Mouse (Mus musculus) forebrain, embryonic 14.5 days (tissue): Measurements from ENCODE around the gene Mecr. TPM values are rescaled to one million over a fixed set of nuclear protein-coding genes. Genes with fewer than 3 reads are reported as not detected.
A peak's percentile ranks its signal among the peaks of the same experiment; 100 is the strongest.
"Not testable (repeated sequence)": the region's sequence is repeated elsewhere in the genome, so short reads cannot be mapped to it uniquely, and the experiment has no call there.

Experiments used
- ATAC-seq: fragments of 200-750 bp; cut with Nextera tagmentation; 2 replicates; pipeline ENCODE4 v1.8.0; 2017; ENCODE audit warnings: mild to moderate bottlenecking, moderate library complexity
- DNase-seq: peaks from one replicate; pipeline ENCODE4 v3.0.0-alpha.2; 2015; ENCODE audit warnings: low spot score
- H3K27ac ChIP-seq: fragments of 300-500 bp; sonication (generic); 2 replicates; pipeline ENCODE4 v1.5.1; 2014; ENCODE audit warnings: low read depth, mild to moderate bottlenecking, control low read depth, low read length, moderate library complexity
- H3K27me3 ChIP-seq: fragments of 300-500 bp; sonication (generic); replicated peaks from 2 replicates; pipeline ENCODE4 v1.6.1; 2014; ENCODE audit warnings: low read length, control low read depth, mixed read lengths; ENCODE audit not compliant: control insufficient read depth, insufficient read depth
- H3K36me3 ChIP-seq: fragments of 300-500 bp; sonication (generic); 2 replicates; pipeline ENCODE4 v1.6.1; 2014; ENCODE audit warnings: low read length, control low read depth; ENCODE audit not compliant: control insufficient read depth, insufficient read depth
- H3K4me1 ChIP-seq: fragments of 300-500 bp; sonication (generic); 2 replicates; pipeline ENCODE4 v1.6.1; 2014; ENCODE audit warnings: antibody characterized with exemption, low read length, control low read depth; ENCODE audit not compliant: control insufficient read depth, insufficient read depth
- H3K4me2 ChIP-seq: fragments of 300-500 bp; sonication (generic); 2 replicates; pipeline ENCODE4 v1.6.1; 2014; ENCODE audit warnings: mild to moderate bottlenecking, control low read depth, low read length
- H3K4me3 ChIP-seq: fragments of 300-500 bp; sonication (generic); 2 replicates; pipeline ENCODE4 v1.5.1; 2014; ENCODE audit warnings: low read depth, low read length, control low read depth
- H3K9ac ChIP-seq: fragments of 300-500 bp; sonication (generic); 2 replicates; pipeline ENCODE4 v1.6.1; 2014; ENCODE audit warnings: mild to moderate bottlenecking, low read length, control low read depth, moderate library complexity
- H3K9me3 ChIP-seq: fragments of 300-500 bp; sonication (generic); replicated peaks from 2 replicates; pipeline ENCODE4 v1.6.1; 2016; ENCODE audit warnings: low read length, control low read depth, mixed read lengths; ENCODE audit not compliant: control insufficient read depth
- WGBS: fragments of 180-500 bp; shearing (Covaris S2); extraction: QIAGEN DNeasy Blood & Tissue Kit; methylation state at CpG from one replicate; pipeline ENCODE4 v1.1.7; 2014; 5-methylcytosine and 5-hydroxymethylcytosine counted together
- polyA plus RNA-seq: library from polyadenylated mRNA; unstranded; fragments of >200 nt; fragmentation: Nextera tagmentation; extraction: Ambion mirVana; gene quantifications from 2 replicates; pipeline ENCODE4 v1.2.1, GENCODE M21; 2014

Mecr gene
- 33.7 and 35.7 TPM in 2 replicates for polyA plus RNA-seq

DNA sequence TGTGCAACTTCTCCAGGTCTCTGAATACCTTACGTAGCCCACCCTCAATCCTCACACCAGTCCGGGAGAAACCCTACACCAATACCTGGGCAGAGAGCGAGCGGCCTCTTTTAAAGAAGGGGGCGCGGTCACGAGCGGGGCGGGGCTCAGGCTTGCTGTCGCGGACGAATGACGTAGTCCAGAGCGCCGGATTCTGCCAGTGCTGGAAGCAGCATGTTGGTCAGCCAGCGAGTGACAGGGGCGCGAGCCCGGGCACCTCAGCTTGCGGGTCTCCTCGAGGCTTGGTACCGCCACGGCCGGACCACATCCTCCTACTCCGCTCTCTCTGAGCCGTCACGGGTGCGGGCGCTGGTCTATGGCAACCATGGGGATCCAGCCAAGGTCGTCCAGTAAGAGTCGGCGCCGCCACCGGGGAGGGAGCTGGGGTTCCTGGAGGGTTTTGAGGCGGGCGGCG is at the start of gene Mecr:
Mecr (plus strand) TSS at position 181 of the 454 bp plus-strand sequence.
- Histone ChIP-seq H3K27ac (no peak within 1 kb of the TSS), H3K9ac (peak within 1 kb of the TSS; percentile 75), H3K27me3 (no peaks in the 10 kb centered on the region), H3K4me2 (peak within 1 kb of the TSS; percentile 87), H3K4me3 (peak within 1 kb of the TSS; percentile 69), H3K4me1 (peaks cover 5% of the 10 kb centered on the region), H3K9me3 (no peaks in the 10 kb centered on the region), H3K36me3 (no peaks in the 10 kb centered on the region)
- DNase-seq (peak; percentile 94), ATAC-seq (peak; percentile 88)
- under 1% methylated on average over 37 of the region's 37 CpGs for WGBS

DNA sequence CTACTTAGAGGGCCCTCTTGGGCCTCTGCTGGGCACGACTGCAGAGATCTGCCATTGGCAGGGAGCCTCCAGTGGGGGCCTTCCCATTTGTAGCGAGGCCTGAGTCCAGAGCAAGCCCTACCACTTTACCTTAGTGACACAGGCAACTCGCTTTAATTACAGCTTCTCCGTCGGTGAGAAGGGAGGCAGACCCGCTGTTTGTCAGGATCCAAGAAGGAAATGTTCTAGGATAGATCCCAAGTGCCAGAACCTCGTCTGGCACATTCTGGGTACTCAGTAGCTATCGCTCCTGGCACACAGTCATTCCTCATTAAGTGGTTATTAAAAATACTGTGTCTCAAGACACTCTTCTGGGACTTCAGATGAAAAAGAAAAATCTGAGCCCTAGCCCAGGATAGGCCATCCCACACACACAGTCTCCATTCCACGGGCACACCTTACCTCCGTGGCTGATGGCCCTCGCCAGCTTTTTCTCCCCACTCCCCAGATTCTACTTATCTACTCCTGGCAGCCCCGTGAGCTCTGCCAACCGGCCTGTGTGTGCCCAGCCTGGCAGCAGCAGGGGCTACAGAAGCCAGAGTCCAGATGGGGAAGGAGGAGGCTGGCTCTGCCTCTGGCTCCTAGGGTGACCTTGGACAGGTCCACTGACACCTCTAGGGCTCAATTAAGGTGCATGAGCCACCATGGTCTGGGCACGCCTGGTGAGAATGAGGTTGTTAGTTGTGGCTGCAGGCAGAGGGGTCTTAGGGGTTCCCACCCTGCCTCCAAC is 46.8 kb upstream of the Mecr start:
- Histone ChIP-seq H3K9ac (no peak overlapping the region), H3K4me1 (no peaks in the 10 kb centered on the region), H3K4me2 (no peak overlapping the region), H3K9me3 (no peaks in the 10 kb centered on the region), H3K36me3 (0 out of 2 replicates have a peak, but pooled peaks cover 4% of the 10 kb centered on the region), H3K27me3 (no peaks in the 10 kb centered on the region), H3K27ac (peak overlapping the region; percentile 63; the same call in 1 of the 2 replicates), H3K4me3 (no peak overlapping the region)
- peak; percentile 48 for DNase-seq
- no peak for ATAC-seq
- WGBS, result 74% methylated on average over 14 of the region's 14 CpGs

DNA sequence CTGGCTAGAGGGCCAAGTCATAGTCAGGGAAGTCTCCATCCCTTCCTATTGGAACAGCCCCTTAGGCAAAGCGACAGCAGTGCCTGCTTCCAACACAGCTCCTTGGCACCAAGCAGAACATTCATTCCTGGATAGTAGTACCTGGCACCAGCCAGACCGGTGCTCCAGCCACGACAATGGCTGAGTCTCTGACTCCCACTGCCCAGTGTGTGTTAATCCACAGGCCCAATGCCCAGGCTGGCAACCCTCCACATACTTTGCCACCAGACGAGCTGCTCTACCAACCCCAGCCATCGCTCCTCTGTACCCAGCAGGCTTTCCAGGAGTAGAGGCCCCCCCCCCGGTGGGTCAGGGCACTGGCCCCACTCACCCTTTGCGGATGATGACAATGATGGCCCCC is 45.8 kb upstream of the Mecr start:
- Histone ChIP-seq H3K36me3 (0 out of 2 replicates have a peak, but pooled peaks cover 7% of the 10 kb centered on the region), H3K4me3 (no peak overlapping the region), H3K27me3 (no peaks in the 10 kb centered on the region), H3K9ac (no peak overlapping the region), H3K4me1 (no peaks in the 10 kb centered on the region), H3K9me3 (no peaks in the 10 kb centered on the region), H3K27ac (no peak overlapping the region), H3K4me2 (no peak overlapping the region)
- 73% methylated on average over 7 of the region's 7 CpGs for WGBS
- ATAC-seq (no peak), DNase-seq (no peak)

DNA sequence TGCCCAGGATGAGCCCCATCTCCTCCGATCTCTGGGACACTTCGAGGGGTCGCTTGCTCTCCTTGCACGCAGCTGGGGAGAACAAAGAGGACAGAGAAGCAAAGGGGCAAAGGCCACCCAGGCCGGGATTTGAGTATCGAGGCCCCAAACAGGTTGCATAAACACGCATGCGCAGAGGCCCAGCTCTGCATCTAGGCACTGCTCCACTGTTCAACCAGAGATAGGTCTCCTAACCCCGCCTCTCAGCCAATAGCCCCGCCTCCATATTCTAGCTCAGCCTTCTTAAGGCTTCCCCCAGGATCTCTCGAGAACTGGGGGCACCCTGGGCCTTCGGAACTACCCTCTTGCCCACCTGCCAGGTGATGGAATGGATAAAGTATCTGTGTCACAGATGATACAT is 45.4 kb upstream of the Mecr start:
- no peaks in the 10 kb centered on the region for H3K9me3 ChIP-seq
- H3K4me3 ChIP-seq, result no peak overlapping the region
- H3K36me3 ChIP-seq, result 0 out of 2 replicates have a peak, but pooled peaks cover 11% of the 10 kb centered on the region
- no peak overlapping the region for H3K27ac ChIP-seq
- H3K4me1 ChIP-seq, result no peaks in the 10 kb centered on the region
- no peaks in the 10 kb centered on the region for H3K27me3 ChIP-seq
- ATAC-seq, result no peak
- WGBS, result 71% methylated on average over 12 of the region's 12 CpGs
- no peak overlapping the region for H3K9ac ChIP-seq
- DNase-seq, result no peak
- no peak overlapping the region for H3K4me2 ChIP-seq

DNA sequence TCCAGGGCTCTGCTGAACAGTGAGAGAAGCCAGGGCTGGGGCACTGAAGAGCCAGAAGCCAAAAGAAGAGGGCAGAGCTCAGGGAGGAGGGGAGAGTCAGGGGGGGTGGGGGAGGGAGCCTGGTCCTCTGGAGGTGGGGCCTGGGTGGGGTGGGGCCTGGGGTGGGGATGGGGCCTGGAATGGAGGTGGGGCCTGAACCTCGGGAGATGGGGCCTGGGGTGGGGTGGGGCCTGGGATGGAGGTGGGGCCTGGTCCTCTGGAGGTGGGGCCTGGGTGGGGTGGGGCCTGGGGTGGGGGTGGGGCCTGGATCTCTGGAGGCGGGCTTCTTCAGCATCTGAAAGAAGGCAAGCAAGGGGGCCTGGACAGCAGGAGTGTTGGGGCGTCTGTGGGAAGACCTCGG is 44.3 kb upstream of the Mecr start:
- no peaks in the 10 kb centered on the region for H3K4me1 ChIP-seq

DNA sequence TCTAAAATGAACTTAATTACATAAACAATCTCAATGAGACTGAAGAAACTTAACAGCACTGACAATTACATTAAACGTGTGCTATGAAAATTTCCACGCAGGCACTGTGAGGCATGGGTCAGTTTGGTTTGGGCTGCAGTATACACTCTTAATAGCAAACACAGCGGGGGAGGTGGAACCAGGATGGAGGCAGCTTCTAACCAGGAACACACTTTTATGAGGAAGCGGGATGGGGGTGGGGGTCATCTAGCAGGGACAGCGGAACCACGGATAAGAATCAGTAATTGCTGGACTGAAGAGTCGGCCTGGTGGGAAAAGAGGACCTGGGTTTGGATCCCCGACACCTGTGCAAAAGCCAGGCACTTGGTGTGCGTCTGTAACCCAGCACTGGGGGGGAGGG is 39.4 kb upstream of the Mecr start:
- H3K4me2 ChIP-seq, result no peak overlapping the region
- no peaks in the 10 kb centered on the region for H3K4me1 ChIP-seq
- WGBS, result 88% methylated on average over 9 of the region's 9 CpGs
- H3K4me3 ChIP-seq, result no peak overlapping the region
- ATAC-seq, result no peak
- H3K27me3 ChIP-seq, result no peaks in the 10 kb centered on the region
- H3K36me3 ChIP-seq, result peaks cover 17% of the 10 kb centered on the region; the same call in 1 of the 2 replicates
- no peaks in the 10 kb centered on the region for H3K9me3 ChIP-seq
- no peak for DNase-seq
- no peak overlapping the region for H3K9ac ChIP-seq
- no peak overlapping the region for H3K27ac ChIP-seq

More for the DNA sequence above, 44.3 kb upstream of the Mecr start:
- no peak overlapping the region for H3K9ac ChIP-seq
- no peaks in the 10 kb centered on the region for H3K27me3 ChIP-seq
- H3K9me3 ChIP-seq, result no peaks in the 10 kb centered on the region
- DNase-seq (no peak), ATAC-seq (no peak)
- no peak overlapping the region for H3K27ac ChIP-seq
- 22% methylated on average over 4 of the region's 4 CpGs for WGBS
- no peak overlapping the region for H3K4me3 ChIP-seq
- 0 out of 2 replicates have a peak, but pooled peaks cover 8% of the 10 kb centered on the region for H3K36me3 ChIP-seq
- H3K4me2 ChIP-seq, result no peak overlapping the region

DNA sequence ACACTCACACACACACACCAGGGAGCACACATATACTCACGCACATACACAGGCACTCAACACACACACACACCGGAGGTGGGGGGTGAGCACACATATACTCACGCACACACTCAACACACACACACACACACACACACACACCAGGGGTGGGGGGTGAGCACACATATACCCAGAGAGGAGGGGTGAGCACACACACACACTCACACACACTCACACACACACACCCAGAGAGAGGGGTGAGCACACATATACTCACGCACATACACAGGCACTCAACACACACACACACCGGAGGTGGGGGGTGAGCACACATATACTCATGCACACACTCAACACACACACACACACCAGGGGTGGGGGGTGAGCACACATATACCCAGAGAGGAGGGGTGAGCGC is 38.5 kb upstream of the Mecr start:
- H3K4me1 ChIP-seq, H3K9me3 ChIP-seq, H3K27me3 ChIP-seq, ATAC-seq, DNase-seq, H3K4me2 ChIP-seq, H3K27ac ChIP-seq, H3K4me3 ChIP-seq, H3K9ac ChIP-seq: not testable (repeated sequence)
- H3K36me3 ChIP-seq, result peaks cover 17% of the 10 kb centered on the region; the same call in 1 of the 2 replicates
- WGBS, result 98% methylated on average over 5 of the region's 6 CpGs

DNA sequence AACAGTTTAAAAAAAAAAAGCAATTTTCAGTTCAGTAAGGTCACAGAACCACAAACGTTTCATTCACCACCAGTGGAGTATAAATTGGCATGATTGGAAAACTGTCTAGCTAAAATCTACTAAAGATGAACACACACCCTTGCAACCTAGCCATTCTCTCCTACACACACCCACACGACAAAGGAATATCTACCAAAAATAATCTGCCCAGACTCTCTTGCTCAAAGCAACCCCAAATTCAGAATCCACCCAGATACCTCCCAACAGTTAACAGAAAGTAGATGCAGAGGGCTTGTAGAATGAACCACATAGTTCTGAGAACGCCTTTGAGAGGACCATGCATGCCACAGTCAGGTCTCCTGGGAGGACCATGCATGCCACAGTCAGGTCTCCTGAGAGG is 38.0 kb upstream of the Mecr start:
- no peak for ATAC-seq
- Histone ChIP-seq H3K9me3 (no peaks in the 10 kb centered on the region), H3K4me3 (no peak overlapping the region), H3K36me3 (peaks cover 17% of the 10 kb centered on the region; the same call in 1 of the 2 replicates), H3K4me1 (no peaks in the 10 kb centered on the region), H3K27me3 (no peaks in the 10 kb centered on the region), H3K9ac (no peak overlapping the region), H3K4me2 (no peak overlapping the region), H3K27ac (no peak overlapping the region)
- DNase-seq, result no peak
- WGBS, result 82% methylated on average over 3 of the region's 3 CpGs

DNA sequence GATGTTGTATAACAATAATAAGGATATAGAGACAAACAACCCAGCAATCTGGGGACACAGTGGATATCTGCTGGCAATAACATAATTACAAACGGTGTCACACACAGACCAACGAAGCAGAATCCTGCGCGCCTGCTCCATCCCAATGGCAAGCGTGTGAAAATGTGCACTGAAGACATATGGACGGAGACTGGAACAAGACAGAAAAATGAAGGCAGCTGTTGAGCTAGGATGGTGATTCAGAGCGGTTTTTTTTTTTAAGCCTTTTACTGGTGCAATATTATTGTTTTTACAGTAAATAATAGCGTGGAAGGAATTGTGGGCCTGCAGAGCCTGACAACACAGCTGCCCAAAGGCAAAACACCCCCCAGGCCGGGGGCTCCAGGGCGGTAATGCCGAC is 30.8 kb upstream of the Mecr start:
- Histone ChIP-seq H3K4me2 (no peak overlapping the region), H3K4me3 (no peak overlapping the region), H3K27ac (peak overlapping the region; percentile 33; the same call in 1 of the 2 replicates), H3K9ac (no peak overlapping the region), H3K4me1 (no peaks in the 10 kb centered on the region), H3K27me3 (no peaks in the 10 kb centered on the region), H3K36me3 (peaks cover 9% of the 10 kb centered on the region; the same call in 1 of the 2 replicates), H3K9me3 (no peaks in the 10 kb centered on the region)
- WGBS, result 79% methylated on average over 11 of the region's 11 CpGs
- no peak for ATAC-seq
- peak; percentile 46 for DNase-seq
